Mouse (Mus musculus): ENCODE measurements at regions not wholly inside any gene's neighbourhood (a gene's known extent, or its start where the extent isn't known, plus 50 kb on each side); places are given as distances from the start of the nearest gene placed in this dataset.

- no peaks in the 10 kb centered on the region for H3K9me3 ChIP-seq (ENCODE audit: low read length)
- no peaks in the 10 kb centered on the region for H3K27me3 ChIP-seq (replicated peaks; ENCODE audit: insufficient read depth, low read length)
- no peaks in the 10 kb centered on the region for H3K36me3 ChIP-seq (ENCODE audit: insufficient read depth, low read length)
- no peak overlapping the region for H3K4me2 ChIP-seq (replicated peaks; ENCODE audit: low read depth, low read length)
- 24% methylated on average over 1 of the region's 1 CpGs for WGBS
- no peaks in the 10 kb centered on the region for H3K4me1 ChIP-seq (ENCODE audit: insufficient read depth, low read depth, low read length)
- no peak overlapping the region for H3K4me3 ChIP-seq (ENCODE audit: low read depth, low read length)
- H3K27ac ChIP-seq (ENCODE audit: low read length), result no peak overlapping the region
- H3K9ac ChIP-seq (replicated peaks; ENCODE audit: low read depth), result no peak overlapping the region
- ATAC-seq (peak; percentile 93), DNase-seq (ENCODE audit: low spot score) (peak; percentile 85)
- TF ChIP-seq CTCF (IDR thresholded peaks at IDR 0.05), result no peak
- TF ChIP-seq EP300 (IDR thresholded peaks at IDR 0.05), result 0 out of 2 replicates have a peak, but pooled peaks have one; percentile 14
Measured at GRCm38 (mm10) chr2:10788509-10788908, 383.4 kb upstream of the Prkcq start.

GRCm38 (mm10) chr2:10791233-10791632 lies 380.7 kb upstream of the Prkcq start:
- no peak for DNase-seq (ENCODE audit: low spot score)
- Histone ChIP-seq H3K36me3 (ENCODE audit: insufficient read depth, low read length) (no peaks in the 10 kb centered on the region), H3K9me3 (ENCODE audit: low read length) (no peaks in the 10 kb centered on the region), H3K27ac (ENCODE audit: low read length) (no peak overlapping the region), H3K4me2 (replicated peaks; ENCODE audit: low read depth, low read length) (no peak overlapping the region), H3K4me3 (ENCODE audit: low read depth, low read length) (no peak overlapping the region), H3K9ac (replicated peaks; ENCODE audit: low read depth) (no peak overlapping the region), H3K4me1 (ENCODE audit: insufficient read depth, low read depth, low read length) (no peaks in the 10 kb centered on the region), H3K27me3 (replicated peaks; ENCODE audit: insufficient read depth, low read length) (no peaks in the 10 kb centered on the region)
- TF ChIP-seq CTCF (IDR thresholded peaks at IDR 0.05), result no peak
- TF ChIP-seq EP300 (IDR thresholded peaks at IDR 0.05), result no peak
- ATAC-seq, result no peak

GRCm38 (mm10) chr2:10816374-10816773 lies 355.5 kb upstream of the Prkcq start:
- no peak for TF ChIP-seq EP300 (IDR thresholded peaks at IDR 0.05)
- no peak for TF ChIP-seq CTCF (IDR thresholded peaks at IDR 0.05)
- no peaks in the 10 kb centered on the region for H3K27me3 ChIP-seq (replicated peaks; ENCODE audit: insufficient read depth, low read length)
- ATAC-seq, result no peak
- DNase-seq (ENCODE audit: low spot score), result no peak
- H3K9ac ChIP-seq (replicated peaks; ENCODE audit: low read depth), result no peak overlapping the region
- H3K4me3 ChIP-seq (ENCODE audit: low read depth, low read length), result no peak overlapping the region
- no peak overlapping the region for H3K27ac ChIP-seq (ENCODE audit: low read length)
- no peaks in the 10 kb centered on the region for H3K36me3 ChIP-seq (ENCODE audit: insufficient read depth, low read length)
- no peak overlapping the region for H3K4me2 ChIP-seq (replicated peaks; ENCODE audit: low read depth, low read length)
- H3K4me1 ChIP-seq (ENCODE audit: insufficient read depth, low read depth, low read length), result no peaks in the 10 kb centered on the region
- 17% methylated on average over 2 of the region's 2 CpGs for WGBS
- H3K9me3 ChIP-seq (ENCODE audit: low read length), result no peaks in the 10 kb centered on the region

GRCm38 (mm10) chr2:10825278-10826133 lies 346.4 kb upstream of the Prkcq start:
- ATAC-seq (peak; percentile 58), DNase-seq (ENCODE audit: low spot score) (peak; percentile 83)
- 26% methylated on average over 29 of the region's 29 CpGs for whole genome bisulfite sequencing
- no peak overlapping the region for H3K27ac ChIP-seq (ENCODE audit: low read length)
- H3K27me3 ChIP-seq (replicated peaks; ENCODE audit: insufficient read depth, low read length), result no peaks in the 10 kb centered on the region
- TF ChIP-seq EP300 (IDR thresholded peaks at IDR 0.05) (no peak), CTCF (IDR thresholded peaks at IDR 0.05) (peak; percentile 82)
- peak overlapping the region; percentile 55 for H3K4me2 ChIP-seq (replicated peaks; ENCODE audit: low read depth, low read length)
- no peaks in the 10 kb centered on the region for H3K4me1 ChIP-seq (ENCODE audit: insufficient read depth, low read depth, low read length)
- H3K9ac ChIP-seq (replicated peaks; ENCODE audit: low read depth), result peak overlapping the region; percentile 43; the same call in 1 of the 2 replicates
- H3K4me3 ChIP-seq (ENCODE audit: low read depth, low read length), result peak overlapping the region; percentile 49
- H3K9me3 ChIP-seq (ENCODE audit: low read length), result no peaks in the 10 kb centered on the region
- H3K36me3 ChIP-seq (ENCODE audit: insufficient read depth, low read length), result no peaks in the 10 kb centered on the region

GRCm38 (mm10) chr2:10826134-10826767 lies 345.7 kb upstream of the Prkcq start:
- ATAC-seq (no peak), DNase-seq (ENCODE audit: low spot score) (no peak)
- no peak for TF ChIP-seq CTCF (IDR thresholded peaks at IDR 0.05)
- TF ChIP-seq EP300 (IDR thresholded peaks at IDR 0.05), result no peak
- WGBS, result 67% methylated on average over 10 of the region's 10 CpGs
- Histone ChIP-seq H3K4me2 (replicated peaks; ENCODE audit: low read depth, low read length) (peak overlapping the region; percentile 55), H3K4me3 (ENCODE audit: low read depth, low read length) (peak overlapping the region; percentile 49), H3K9me3 (ENCODE audit: low read length) (no peaks in the 10 kb centered on the region), H3K27me3 (replicated peaks; ENCODE audit: insufficient read depth, low read length) (no peaks in the 10 kb centered on the region), H3K36me3 (ENCODE audit: insufficient read depth, low read length) (no peaks in the 10 kb centered on the region), H3K4me1 (ENCODE audit: insufficient read depth, low read depth, low read length) (no peaks in the 10 kb centered on the region), H3K9ac (replicated peaks; ENCODE audit: low read depth) (0 out of 2 replicates have a peak overlapping the region, but pooled peaks have one; percentile 43), H3K27ac (ENCODE audit: low read length) (no peak overlapping the region)

- no peak for ATAC-seq
- H3K4me3 ChIP-seq (ENCODE audit: low read depth, low read length), result no peak overlapping the region
- H3K9ac ChIP-seq (replicated peaks; ENCODE audit: low read depth), result no peak overlapping the region
- TF ChIP-seq EP300 (IDR thresholded peaks at IDR 0.05) (no peak), CTCF (IDR thresholded peaks at IDR 0.05) (no peak)
- H3K27ac ChIP-seq (ENCODE audit: low read length), result no peak overlapping the region
- no peaks in the 10 kb centered on the region for H3K36me3 ChIP-seq (ENCODE audit: insufficient read depth, low read length)
- no peaks in the 10 kb centered on the region for H3K27me3 ChIP-seq (replicated peaks; ENCODE audit: insufficient read depth, low read length)
- no peak for DNase-seq (ENCODE audit: low spot score)
- 65% methylated on average over 5 of the region's 5 CpGs for WGBS
- H3K4me2 ChIP-seq (replicated peaks; ENCODE audit: low read depth, low read length), result no peak overlapping the region
- no peaks in the 10 kb centered on the region for H3K4me1 ChIP-seq (ENCODE audit: insufficient read depth, low read depth, low read length)
- no peaks in the 10 kb centered on the region for H3K9me3 ChIP-seq (ENCODE audit: low read length)
Measured at GRCm38 (mm10) chr2:10839976-10840375, 331.9 kb upstream of the Prkcq start.
